Mouse (Mus musculus): Measurements from ENCODE around the gene Magix. TPM values are rescaled to one million over a fixed set of nuclear protein-coding genes. Genes with fewer than 3 reads are reported as not detected.

The Magix gene
- total RNA-seq, 1 experiment from 2014 or later = 5.1 TPM

DNA sequence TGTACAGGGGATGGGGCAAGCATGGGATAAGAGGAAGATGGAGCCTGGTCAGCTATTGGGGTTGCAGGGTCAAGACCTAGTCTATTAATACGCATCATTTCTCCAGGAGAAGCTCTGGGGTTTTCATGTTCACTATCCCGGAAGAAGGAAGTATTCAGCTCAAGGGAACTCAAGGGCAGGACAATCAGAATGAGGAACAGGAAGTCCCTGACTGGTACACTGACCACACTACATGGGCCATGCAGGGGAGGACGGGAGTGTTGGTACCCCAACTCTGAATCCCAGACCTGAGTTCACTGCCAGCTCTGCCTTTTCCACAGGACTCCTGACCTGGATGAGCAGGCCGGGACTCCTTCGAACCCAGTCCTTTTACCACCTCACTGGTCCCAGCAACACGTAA is 48.5 kb downstream of the Magix start:
- DNase-seq = no peak

Other genes starting within 250 kb of the Magix start
- gene Foxp3, start 107.6 kb downstream of the Magix start, total RNA-seq (2021) = 0.48 and 1.1 TPM in 2 replicates
- 3.0 and 4.1 TPM in 2 replicates for gene Ppp1r3f, start 107.0 kb downstream of the Magix start, total RNA-seq (2021)
- 17.7 and 20.7 TPM in 2 replicates for gene Ccdc22, start 75.7 kb downstream of the Magix start, total RNA-seq (2021)
- not detected in 2 replicates for gene Cacna1f, start 74.2 kb downstream of the Magix start, total RNA-seq (2021)
- 41.0 and 57.2 TPM in 2 replicates for gene Syp, start 42.8 kb downstream of the Magix start, total RNA-seq (2021)
- gene Prickle3, start 24.0 kb downstream of the Magix start, total RNA-seq (2021) = 16.0 and 19.8 TPM in 2 replicates
- gene Plp2, start 9.9 kb downstream of the Magix start, total RNA-seq (2021) = 75.2 and 76.6 TPM in 2 replicates
- 45.4 and 47.9 TPM in 2 replicates for gene Gpkow, start 15.9 kb upstream of the Magix start, total RNA-seq (2021)
- gene Wdr45, start 33.1 kb upstream of the Magix start, total RNA-seq (2021) = 51.1 and 57.3 TPM in 2 replicates
- gene Gm45208, start 41.0 kb upstream of the Magix start, total RNA-seq (2021) = 0.52 TPM in 1 of 2 replicates, not detected in the other
- 11.1 and 11.8 TPM in 2 replicates for gene Praf2, start 47.2 kb upstream of the Magix start, total RNA-seq (2021)
- gene Ccdc120, start 69.7 kb upstream of the Magix start, total RNA-seq (2021) = 4.2 TPM in 2 replicates
- 41.0 and 45.4 TPM in 2 replicates for gene Tfe3, start 81.3 kb upstream of the Magix start, total RNA-seq (2021)
- gene Gripap1, start 108.5 kb upstream of the Magix start, total RNA-seq (2021) = 49.0 and 56.4 TPM in 2 replicates
- 0.93 and 1.3 TPM in 2 replicates for gene Kcnd1, start 141.0 kb upstream of the Magix start, total RNA-seq (2021)
- gene Otud5, start 160.1 kb upstream of the Magix start, total RNA-seq (2021) = 62.4 and 64.8 TPM in 2 replicates
- 7.4 and 9.8 TPM in 2 replicates for gene Pim2, start 197.0 kb upstream of the Magix start, total RNA-seq (2021)
- gene Slc35a2, start 202.8 kb upstream of the Magix start, total RNA-seq (2021) = 33.4 and 38.0 TPM in 2 replicates
- gene Pqbp1, start 218.0 kb upstream of the Magix start, total RNA-seq (2021) = 94.6 and 98.0 TPM in 2 replicates
- gene Timm17b, start 218.1 kb upstream of the Magix start, total RNA-seq (2021) = 83.5 and 99.8 TPM in 2 replicates
- gene Gm10491, start 226.6 kb upstream of the Magix start, total RNA-seq (2021) = not detected in 2 replicates
- not detected in 2 replicates for gene Gm10490, start 228.3 kb upstream of the Magix start, total RNA-seq (2021)
- 40.3 and 50.2 TPM in 2 replicates for gene Pcsk1n, start 238.6 kb upstream of the Magix start, total RNA-seq (2021)
- not detected in 2 replicates for gene Eras, start 247.4 kb upstream of the Magix start, total RNA-seq (2021)